Comparison of ENCODE assay signal across 12 mouse cellular contexts in genomic region chr13:62929144-62929543, GRCm38 (mm10). TPM values are rescaled to one million over a fixed set of nuclear protein-coding genes. Genes with fewer than 3 reads are reported as not detected.
ATAC-seq and TF ChIP-seq lines count a peak whose summit lies in the region.
"Not testable (repeated sequence)": the region's sequence is repeated elsewhere in the genome, so short reads cannot be mapped to it uniquely, and the experiment has no call there.
"Had no signal": no experiment of that assay in that cellular context is flagged by ENCODE, and none has a peak within 500 bp of the region (broad histone marks: within the 10 kb centered on the region; RNA-seq: fewer than 3 reads in every experiment).

No protein-coding gene starts in this region.

- H3K27ac ChIP-seq in bone marrow macrophage, adult 2 months (ENCODE audit: insufficient read depth, low read depth, low read length), result 0 out of 2 replicates have a peak overlapping the region, but pooled peaks have one; percentile 11
- peak overlapping the region; percentile 79 for H3K27ac ChIP-seq in lung, embryonic 15.5 days

- WGBS in lung, embryonic 15.5 days, result 88% methylated on average over 3 of the region's 3 CpGs

- not testable (repeated sequence) for H3K27me3 ChIP-seq in lung, embryonic 15.5 days

- not testable (repeated sequence) for H3K9ac ChIP-seq in lung, embryonic 15.5 days

- not testable (repeated sequence) for TF ChIP-seq CTCF in bone marrow macrophage, adult 2 months (IDR thresholded peaks at IDR 0.05; ENCODE audit: low read depth, low read length)

- peaks cover 19% of the 10 kb centered on the region for H3K4me1 ChIP-seq in bone marrow macrophage, adult 2 months (ENCODE audit: control insufficient read depth, insufficient read depth, low read length)
- not testable (repeated sequence) for H3K4me1 ChIP-seq in lung, embryonic 15.5 days

- TF ChIP-seq POLR2A in bone marrow macrophage, adult 2 months (IDR thresholded peaks at IDR 0.05; ENCODE audit: borderline replicate concordance, low read depth, low read length), result not testable (repeated sequence)

- H3K36me3 ChIP-seq in lung, embryonic 15.5 days, result not testable (repeated sequence)

- H3K4me2 ChIP-seq in lung, embryonic 15.5 days, result not testable (repeated sequence)

- not testable (repeated sequence) for H3K4me3 ChIP-seq in bone marrow macrophage, adult 2 months (ENCODE audit: insufficient read depth, low read length); lung, embryonic 15.5 days

- ATAC-seq in granulocyte monocyte progenitor cell, adult 5-6 weeks (replicated peaks; ENCODE audit: poor library complexity, severe bottlenecking), result peak; percentile 56
- peak; percentile 44 for ATAC-seq in lung, embryonic 15.5 days (ENCODE audit: borderline replicate concordance, extremely low read depth, low FRiP score, low TSS enrichment)
- ATAC-seq in megakaryocyte, adult 5-6 weeks (ENCODE audit: poor library complexity, severe bottlenecking), result peak; percentile 30; the same call in 1 of the 2 replicates

- not testable (repeated sequence) for H3K9me3 ChIP-seq in lung, embryonic 15.5 days

RNA-seq across cellular contexts. Expression of gene 2010111I01Rik, which starts 35.5 kb away (rescaled TPM):
- 117 and 123 TPM in 2 replicates for polyA plus RNA-seq in bone marrow macrophage, adult 2 months (2012; ENCODE audit: insufficient read depth, insufficient read length, missing spikeins)
- 86.8 and 97.6 TPM in 2 replicates for total RNA-seq in granulocyte monocyte progenitor cell, adult 5-6 weeks (2014; fragmentation: Nextera tagmentation)
- total RNA-seq in granulocyte monocyte progenitor cell, adult 5-6 weeks (2017), result 61.9 and 91.1 TPM in 2 replicates
- polyA plus RNA-seq in lung, embryonic 15.5 days (2015; fragmentation: Nextera tagmentation; extraction: Ambion mirVana), result 129 and 133 TPM in 2 replicates
- 18.1 and 20.1 TPM in 2 replicates for total RNA-seq in megakaryocyte, adult 5-6 weeks (2015)
- total RNA-seq in megakaryocyte, adult 5-6 weeks (2017), result 21.5 and 21.9 TPM in 2 replicates

RNA-seq across cellular contexts. Expression of gene Fbp1, which starts 41.1 kb away (rescaled TPM):
- polyA plus RNA-seq in bone marrow macrophage, adult 2 months (2012; ENCODE audit: insufficient read depth, insufficient read length, missing spikeins), result not detected in 2 replicates
- 9.1 and 15.6 TPM in 2 replicates for total RNA-seq in granulocyte monocyte progenitor cell, adult 5-6 weeks (2014; fragmentation: Nextera tagmentation)
- 16.6 and 19.3 TPM in 2 replicates for total RNA-seq in granulocyte monocyte progenitor cell, adult 5-6 weeks (2017)
- 1.1 and 3.7 TPM in 2 replicates for polyA plus RNA-seq in lung, embryonic 15.5 days (2015; fragmentation: Nextera tagmentation; extraction: Ambion mirVana)
- 0.20 and 2.7 TPM in 2 replicates for total RNA-seq in megakaryocyte, adult 5-6 weeks (2015)
- 0.70 TPM in 1 of 2 replicates, not detected in the other for total RNA-seq in megakaryocyte, adult 5-6 weeks (2017)
- total RNA-seq: forebrain, postnatal 0 days had no signal
- polyA plus RNA-seq: activated CD4-positive, CD25-positive, alpha-beta regulatory T cell, adult 4 months; C2C12; embryonic facial prominence, embryonic 10.5 days; forebrain, embryonic 11.5 days; forebrain, embryonic 13.5 days; forebrain, embryonic 15.5 days; Patski had no signal
